Mouse (Mus musculus): ENCODE data around the gene Marcks.

DNA sequence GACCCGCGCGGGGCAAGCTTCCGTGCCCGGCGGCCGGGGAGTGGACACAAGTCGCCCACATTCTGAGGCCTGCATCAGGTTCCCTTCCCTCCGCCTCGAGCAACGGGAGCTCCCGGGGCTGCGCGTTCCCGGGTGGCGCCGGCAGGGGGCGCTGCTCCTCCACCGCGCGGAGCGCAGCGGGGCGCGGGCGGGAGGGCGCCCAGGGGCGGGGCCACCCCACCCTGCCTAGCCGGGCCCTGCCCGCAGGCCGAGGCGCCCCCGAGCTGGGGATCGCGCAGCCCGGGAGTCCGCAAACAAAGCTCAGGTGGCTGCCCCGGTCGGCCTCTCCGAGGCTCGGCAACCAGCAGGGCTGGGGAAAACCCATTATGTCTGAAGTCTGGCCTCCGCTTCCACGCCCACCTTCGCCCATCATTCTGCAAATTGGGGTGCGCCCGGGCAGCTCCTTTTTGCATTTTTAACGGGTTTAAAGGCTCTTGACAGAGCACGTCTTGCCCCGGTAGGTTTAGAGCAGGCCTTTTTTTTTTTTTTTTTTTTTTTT lies 1.7 kb downstream of the Marcks start:
- TF ChIP-seq CTCF (IDR thresholded peaks at IDR 0.05; ENCODE audit: extremely low read depth, insufficient read length, insufficient replicate concordance, low read depth, low read length) = peak; percentile 75
- no peak; the same call in 1 of the 2 replicates for TF ChIP-seq POLR2A (IDR thresholded peaks at IDR 0.05; ENCODE audit: low read depth, low read length)
